Mouse (Mus musculus) erythroblast, adult 5-6 weeks (primary cell): ENCODE measurements around the gene Ccnyl1. TPM values are rescaled to one million over a fixed set of nuclear protein-coding genes. Genes with fewer than 3 reads are reported as not detected.

Experiments used
- ATAC-seq: replicated peaks from 2 replicates; pipeline ENCODE4 v1.8.0; 2016; ENCODE audit warnings: moderate number of reproducible peaks, mild to moderate bottlenecking, moderate TSS enrichment, inconsistent platforms; ENCODE audit not compliant: poor library complexity, low FRiP score, severe bottlenecking
- total RNA-seq, 2 experiments: library from RNA; stranded (forward) in 1 of 2; stranded (reverse) in 1 of 2; fragments of 150-400 nt in 1 of 2; fragments of 200-764, 138-1000 nt in 1 of 2; gene quantifications; 2 replicates each; pipeline versions ENCODE4 v1.2.3 to v1.2.4; 2015 to 2017; ENCODE audit warnings: low replicate concordance in 2 of 2

Ccnyl1 gene
- total RNA-seq, 2 experiments from 2014 or later: 2.5 to 6.6 TPM

DNA sequence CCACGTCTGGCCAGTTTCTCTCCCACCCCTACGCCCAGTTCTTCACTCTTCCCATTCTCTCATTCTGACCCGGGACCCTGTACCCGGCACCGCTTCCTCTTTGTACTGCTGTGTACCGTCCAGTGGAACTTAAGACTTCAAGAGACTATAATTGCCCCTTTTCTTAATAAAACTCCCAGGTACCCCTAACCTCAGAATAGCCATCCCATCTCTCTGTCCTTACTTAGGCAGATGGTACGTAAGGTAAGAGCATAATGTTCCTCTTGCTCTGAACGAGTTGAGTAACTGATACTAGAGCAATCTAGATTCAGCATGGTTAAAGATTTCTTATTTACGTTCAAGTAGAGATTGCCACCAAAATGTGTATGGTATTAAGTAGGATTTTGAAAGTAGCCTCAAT lies 1.3 kb downstream of the Ccnyl1 start:
- no peak for ATAC-seq

DNA sequence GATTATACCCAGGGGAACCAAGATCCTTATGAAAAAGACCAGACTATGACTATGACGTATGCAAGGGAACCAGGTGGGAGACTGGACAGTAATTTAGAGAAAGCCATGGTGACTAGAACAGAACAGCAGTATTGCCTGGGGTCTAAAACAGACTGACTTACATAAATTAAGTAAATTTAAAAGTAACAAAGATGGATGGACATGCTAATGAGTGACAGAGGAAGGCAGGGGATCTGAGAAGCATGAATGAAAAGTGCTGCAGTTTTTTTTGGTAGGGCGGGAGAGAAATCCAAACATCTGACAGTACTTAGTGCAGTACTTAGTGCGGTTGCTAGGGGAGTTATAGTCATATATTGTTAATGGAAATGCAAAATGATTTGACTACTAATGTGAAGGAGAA lies 4.9 kb downstream of the Ccnyl1 start:
- no peak for ATAC-seq

DNA sequence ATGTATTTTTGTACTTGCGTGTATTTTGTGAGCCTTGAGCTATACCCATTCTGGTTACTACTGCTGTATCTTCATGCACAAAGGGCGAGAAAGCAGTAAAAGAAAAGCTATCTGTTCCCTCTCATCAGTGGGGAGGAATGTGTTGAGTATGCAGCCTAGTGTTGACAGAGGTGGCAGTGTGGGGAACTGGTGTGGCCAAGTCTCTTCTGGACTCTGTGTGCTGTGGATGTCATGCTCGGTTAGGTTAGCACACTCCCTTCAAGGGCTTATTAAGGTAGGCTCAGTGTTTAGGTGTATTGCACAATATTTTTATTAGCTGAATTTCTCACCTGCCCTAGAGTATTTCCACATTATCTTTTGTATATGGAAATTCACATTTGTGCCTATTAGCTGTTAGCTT lies 11.5 kb downstream of the Ccnyl1 start:
- ATAC-seq: no peak

DNA sequence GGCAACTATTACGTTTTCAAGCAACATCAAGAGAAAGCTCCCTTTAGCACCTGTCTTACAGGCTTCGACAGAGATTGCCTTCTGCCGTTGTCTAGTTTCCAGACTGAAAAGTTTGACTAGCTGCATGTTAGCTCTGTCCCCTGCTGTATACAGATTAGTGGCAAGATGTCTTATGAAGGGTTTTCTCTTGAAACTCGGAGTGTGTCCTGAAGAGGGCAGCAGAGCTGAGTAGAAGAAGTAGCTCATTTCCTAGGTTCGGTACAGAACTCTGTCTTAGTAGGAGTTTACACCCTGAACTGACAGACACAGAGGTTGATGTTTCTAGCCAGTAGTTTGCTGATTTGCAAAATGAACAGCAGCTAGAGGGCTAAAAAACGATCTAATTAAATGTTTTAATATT lies 15.0 kb downstream of the Ccnyl1 start:
- peak; percentile 88 for ATAC-seq

GRCm38 (mm10) chr1:64706610-64707009 lies 16.4 kb downstream of the Ccnyl1 start:
- no peak for ATAC-seq

DNA sequence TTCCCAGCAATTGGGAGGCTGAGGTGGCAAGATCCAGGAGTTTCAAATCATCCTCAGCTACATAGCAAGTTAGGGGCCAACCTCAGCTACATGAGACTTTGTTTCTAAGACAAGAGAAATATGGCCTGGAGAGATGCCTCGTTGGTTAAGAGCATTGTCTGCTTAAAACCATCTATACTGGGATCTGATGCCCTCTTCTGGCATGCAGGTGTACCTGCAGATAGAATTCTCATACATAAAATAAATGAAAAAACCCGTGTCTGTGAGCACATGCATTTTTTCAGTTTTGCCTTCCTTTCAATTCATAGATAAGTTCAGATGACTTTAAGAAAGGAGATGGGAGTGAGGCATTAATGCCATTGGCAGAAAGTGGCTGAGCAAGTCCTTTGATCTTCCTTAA lies 19.6 kb downstream of the Ccnyl1 start:
- ATAC-seq: peak; percentile 66; the same call in 1 of the 2 replicates

DNA sequence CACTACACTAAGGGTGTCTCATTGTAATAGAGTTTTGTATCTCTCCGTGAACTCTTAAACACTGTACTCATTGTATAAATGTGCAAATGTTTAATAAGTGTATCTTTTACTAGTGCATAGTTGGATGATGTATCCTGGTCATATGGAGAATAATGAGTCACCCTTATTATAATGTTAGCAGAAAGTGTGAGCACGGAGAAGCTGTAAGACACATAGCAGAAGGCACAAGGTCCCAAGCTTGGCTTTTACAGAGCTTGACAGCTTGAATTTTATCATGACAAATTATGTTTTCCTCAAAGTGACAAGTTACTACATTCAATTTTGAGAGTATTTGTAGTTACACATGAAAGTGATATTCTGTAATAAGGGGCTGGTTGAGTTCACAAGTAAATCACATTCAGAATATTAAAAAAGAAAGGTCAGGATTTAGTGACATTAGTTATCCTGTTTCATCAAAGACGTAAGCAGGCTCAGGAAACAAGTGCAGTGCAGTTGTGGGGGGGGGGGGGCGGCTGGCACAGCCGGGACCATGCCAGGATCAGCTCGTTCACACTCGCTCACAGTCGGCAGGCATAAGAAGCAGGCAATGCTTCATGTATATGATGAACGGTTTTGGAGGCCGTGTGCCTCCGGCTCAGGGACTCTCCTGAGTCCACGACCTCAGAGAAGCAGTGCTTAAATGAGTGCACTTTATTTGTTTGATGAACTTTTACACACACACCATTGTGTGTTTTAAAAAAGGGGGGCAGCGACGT lies 21.9 kb downstream of the Ccnyl1 start:
- ATAC-seq: no peak

GRCm38 (mm10) chr1:64715458-64715857 lies 25.2 kb downstream of the Ccnyl1 start:
- ATAC-seq: no peak

DNA sequence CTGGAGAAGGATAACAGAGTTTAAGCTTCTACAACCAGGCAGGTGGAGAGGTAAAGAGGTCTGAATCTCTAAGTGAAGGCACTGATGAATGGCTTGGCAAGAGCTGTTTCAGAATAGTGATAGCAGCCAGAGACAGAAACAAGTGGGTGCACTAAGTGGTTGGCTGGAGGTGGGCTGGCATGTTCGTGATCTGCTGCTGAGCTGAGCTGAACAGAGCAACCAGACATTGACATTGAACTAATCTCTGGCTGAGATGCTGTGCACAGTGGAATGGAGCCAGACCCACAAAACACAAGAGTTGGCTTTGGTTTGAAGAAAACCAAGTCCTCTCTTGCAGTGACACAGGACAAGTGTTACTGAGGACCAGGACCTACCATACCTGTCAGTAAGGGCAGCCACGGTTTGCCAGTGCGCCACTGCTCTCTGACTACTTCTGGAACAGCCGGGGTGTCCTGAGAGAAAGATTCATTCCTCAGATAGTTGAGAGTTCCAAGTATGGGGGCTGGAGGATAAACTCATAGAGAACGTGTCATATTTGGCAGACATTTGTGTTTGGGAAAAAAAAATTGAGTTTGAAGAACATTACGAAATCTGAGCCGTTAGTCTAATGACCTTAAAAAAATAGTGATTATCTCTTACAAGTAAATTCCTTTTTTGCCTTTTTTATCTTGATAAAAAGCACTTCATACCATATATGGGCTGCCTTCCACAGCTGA lies 26.5 kb downstream of the Ccnyl1 start:
- ATAC-seq: no peak

DNA sequence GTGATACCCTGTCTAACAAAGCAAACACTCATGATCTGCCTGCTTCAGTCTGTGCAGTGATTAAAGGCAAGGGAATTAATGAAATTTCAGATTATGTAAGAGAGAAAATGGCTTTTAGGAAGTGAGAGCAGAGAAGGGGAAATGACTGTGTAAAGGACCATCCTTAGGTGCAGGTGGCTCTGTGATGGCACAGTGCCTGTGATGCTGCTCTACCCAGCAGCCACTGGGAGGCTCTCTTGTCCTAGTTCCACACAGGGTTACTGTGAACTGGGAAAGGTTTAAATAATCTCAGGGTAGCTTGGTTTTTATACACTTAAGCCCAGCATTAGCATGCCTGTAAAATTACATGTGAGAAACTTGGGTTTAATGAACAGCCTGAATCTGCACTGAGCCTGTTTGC lies 27.2 kb downstream of the Ccnyl1 start:
- ATAC-seq: peak; percentile 81; the same call in 1 of the 2 replicates

DNA sequence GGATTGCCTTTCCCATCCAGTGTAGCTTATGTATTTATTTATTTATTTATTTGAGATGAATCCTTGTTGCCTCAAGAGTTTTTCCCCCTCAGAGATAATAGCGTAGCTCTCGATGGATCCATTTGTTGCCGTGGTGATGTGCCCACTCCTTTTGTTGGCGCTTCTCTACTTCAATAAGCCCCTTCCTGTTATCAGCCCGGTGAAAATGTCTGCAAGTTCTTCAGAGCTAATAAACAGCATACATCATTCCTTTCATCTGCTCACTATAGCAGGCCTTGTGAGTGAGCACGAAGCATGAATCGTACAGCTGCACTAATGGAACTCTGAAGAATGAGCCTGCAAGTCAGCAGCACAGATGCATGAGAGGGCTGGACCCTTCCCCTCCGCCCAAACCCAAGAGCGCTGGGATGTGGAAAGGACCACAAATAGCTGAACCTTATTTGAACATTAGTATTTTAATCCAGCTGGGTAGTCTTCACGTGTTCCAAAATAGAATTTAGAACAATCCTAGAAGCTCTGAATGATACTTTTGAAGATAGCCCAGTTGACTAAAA lies 30.9 kb downstream of the Ccnyl1 start:
- no peak for ATAC-seq

- no peak for ATAC-seq
Observed at GRCm38 (mm10) chr1:64730046-64730445, 39.8 kb downstream of the Ccnyl1 start.

- no peak for ATAC-seq
Observed at GRCm38 (mm10) chr1:64731341-64732020, 41.2 kb downstream of the Ccnyl1 start.

DNA sequence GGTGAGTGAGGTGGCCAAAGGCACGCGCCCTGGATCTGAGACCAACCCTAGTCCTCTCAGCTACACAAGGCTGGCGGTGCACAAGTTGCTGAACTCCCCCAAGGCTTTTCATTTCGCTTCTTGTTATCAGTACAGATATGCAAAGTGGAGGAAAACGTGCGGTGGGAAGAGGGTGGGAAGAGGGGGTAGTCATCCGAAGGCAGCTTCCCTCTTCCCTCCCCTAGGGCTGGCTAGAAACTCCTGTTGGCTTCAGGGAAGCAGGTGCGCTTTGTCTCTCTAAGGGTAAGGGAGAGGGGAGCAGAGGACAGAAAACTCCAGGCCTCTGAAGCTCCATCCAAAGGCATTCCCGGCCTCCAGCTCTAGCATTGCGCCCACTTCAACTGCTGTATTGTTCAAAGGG lies 41.9 kb downstream of the Ccnyl1 start:
- ATAC-seq: no peak

DNA sequence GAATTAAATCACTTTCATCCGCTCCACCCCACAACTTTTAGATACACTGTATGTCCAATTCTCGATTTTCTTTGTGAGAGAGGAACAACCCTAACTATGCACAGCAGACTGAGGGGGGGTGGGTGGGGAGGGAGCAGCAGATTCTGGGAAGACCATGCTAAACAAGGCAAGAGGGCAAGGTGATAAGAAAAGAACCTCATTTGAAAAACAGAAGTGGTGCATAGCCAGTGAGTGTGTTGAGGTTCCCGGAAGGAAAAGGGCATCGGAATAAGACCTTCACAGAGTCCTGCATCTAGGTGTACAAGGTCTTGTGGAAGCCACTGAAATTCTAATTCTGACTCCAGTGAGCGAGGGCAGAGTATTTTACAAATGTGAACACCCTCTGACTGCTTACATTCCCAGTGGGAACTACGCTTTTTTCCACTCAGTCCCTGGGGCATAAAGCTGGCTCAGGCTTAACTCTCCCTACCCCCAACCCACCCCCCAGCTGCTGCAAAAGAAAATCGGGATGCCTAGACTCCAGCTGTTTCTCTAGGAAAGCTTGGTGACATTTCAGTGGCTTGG lies 42.5 kb downstream of the Ccnyl1 start:
- no peak for ATAC-seq

DNA sequence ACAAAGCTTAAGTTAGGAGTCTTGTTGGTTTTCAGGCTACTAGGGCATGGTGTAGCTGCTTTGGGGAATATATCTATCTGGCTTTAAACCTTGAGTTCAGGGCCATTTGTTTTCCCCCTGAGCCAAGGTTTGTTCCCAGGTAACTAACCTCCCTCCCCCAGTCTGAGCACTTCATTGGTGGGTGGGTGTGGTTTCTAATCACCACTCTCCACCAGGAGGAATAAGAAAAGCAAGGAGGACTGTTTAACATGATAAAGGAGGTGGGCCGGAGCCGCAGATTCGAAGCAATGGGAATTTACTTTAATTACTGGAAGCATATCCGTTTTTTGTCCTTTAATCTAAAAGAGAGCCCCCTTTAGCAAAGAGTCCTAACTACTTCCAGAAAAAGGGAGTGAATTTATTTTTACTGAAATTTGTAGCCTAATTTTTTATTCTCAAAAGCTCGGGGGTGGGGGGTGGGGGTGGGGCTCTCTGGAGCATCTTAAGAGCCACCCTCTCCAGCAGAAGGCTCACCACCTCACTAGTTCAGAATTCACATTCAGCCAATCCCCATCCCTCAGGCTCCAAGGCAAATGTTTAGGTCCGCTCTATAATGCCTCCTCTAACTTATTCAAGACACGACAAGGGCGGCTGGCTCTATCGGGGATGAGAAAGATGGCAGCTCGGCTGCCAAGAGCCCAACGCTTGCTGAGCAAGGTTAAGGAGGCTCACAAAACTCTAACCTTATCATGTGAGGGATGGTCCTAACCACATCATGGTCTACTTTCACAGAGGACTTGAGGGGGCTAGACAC lies 43.4 kb downstream of the Ccnyl1 start:
- 0 out of 2 replicates have a peak, but pooled peaks have one; percentile 27 for ATAC-seq

DNA sequence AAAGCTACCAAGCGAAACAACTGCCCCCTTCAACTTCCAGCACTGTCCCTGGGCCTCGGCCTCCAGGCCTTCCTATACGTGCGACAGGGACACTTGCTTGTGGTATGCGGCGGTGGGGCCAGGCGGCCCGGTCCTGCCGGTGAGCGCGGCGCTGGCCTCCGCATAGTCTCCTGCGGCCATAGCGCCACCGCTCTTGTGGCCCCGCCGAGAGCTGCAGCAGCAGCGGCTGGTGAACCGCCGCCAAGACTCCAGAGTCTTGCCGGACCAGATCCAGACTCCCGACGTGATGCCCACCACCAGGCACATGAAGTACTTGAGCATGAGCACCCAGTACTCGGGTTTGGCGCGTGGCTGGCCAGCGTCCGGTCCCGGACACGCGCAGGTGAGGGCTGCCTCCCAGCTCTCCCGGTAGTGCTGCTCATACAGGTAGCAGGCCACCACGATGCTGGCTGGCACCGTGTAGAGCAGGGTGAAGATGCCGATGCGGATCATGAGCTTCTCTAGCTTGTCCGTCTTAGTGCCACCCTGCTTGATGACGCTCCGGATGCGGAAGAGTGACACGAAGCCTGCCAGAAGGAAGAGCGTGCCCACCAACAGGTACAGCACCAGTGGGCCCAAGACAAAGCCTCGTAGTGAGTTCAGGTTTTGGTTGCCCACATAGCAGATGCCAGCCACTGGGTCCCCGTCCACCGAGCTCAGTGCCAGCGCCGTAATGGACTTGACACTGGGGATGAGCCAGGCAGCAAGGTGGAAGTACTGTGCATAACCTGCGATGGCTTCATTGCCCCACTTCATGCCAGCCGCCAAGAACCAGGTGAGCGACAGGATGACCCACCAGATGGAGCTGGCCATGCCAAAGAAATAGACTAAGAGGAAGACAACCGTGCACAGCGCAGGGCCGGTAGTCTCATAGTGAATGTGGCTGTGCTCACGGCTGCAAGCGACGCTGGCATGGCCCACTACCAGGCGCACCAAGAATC lies 44.8 kb downstream of the Ccnyl1 start:
- no peak for ATAC-seq
